Mouse (Mus musculus): ENCODE measurements at regions not wholly inside any gene's neighbourhood (a gene's known extent, or its start where the extent isn't known, plus 50 kb on each side); places are given as distances from the start of the nearest gene placed in this dataset.
A peak's percentile ranks its signal among the peaks of the same experiment; 100 is the strongest.
"Not testable (repeated sequence)": the region's sequence is repeated elsewhere in the genome, so short reads cannot be mapped to it uniquely, and the experiment has no call there.

- no peak for DNase-seq
These were observed 103.2 kb upstream of the Cep85l start for GRCm38 (mm10) chr10:53482919-53483318.

GRCm38 (mm10) chr10:53470200-53470599 lies 90.5 kb upstream of the Cep85l start:
- no peak for DNase-seq

GRCm38 (mm10) chr10:53469611-53470010 lies 89.9 kb upstream of the Cep85l start:
- no peak for DNase-seq

GRCm38 (mm10) chr10:53468293-53468545 lies 88.5 kb upstream of the Cep85l start:
- no peak for DNase-seq

DNA sequence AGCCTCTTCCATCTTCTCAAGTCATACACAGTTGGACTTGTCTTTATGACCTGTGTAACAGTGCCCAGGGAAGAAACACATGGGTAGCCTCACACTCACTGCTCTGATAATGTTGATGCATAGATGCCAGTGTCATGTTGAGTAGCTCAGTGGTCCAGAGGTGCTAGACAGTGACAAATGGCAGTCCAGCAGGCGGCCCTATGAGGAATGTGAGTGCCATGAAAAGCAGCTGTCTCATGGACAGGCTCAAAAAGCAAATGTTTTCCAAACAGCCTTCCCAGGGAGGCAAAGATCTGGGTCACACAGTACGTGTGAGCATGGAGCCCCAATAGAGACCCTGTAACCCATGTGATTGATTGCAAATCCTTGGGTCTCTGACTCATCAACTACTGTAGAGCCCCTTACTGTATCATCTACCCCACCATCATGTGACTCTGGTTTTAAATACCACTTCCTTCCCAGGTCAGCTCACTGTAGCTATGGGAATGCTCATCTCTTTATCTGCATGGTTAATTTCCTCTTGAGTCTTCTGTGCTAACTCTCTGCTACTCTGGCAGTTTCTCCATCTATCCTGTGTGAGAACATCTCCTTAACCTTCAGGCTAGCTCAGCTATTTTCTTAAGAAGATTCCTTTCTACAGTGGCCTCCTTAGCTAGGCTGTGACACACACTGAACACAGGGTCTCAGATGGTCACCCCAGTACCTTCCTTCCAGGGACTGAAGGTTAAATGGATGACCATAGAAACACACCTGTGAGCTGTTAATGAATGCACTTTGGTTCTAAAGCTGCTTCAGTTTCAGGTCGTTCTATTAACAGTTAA lies 87.9 kb upstream of the Cep85l start:
- DNase-seq: no peak

- no peak for DNase-seq
These were observed 87.1 kb upstream of the Cep85l start for GRCm38 (mm10) chr10:53466851-53467250.

GRCm38 (mm10) chr10:53466261-53466660 lies 86.5 kb upstream of the Cep85l start:
- no peak for DNase-seq

GRCm38 (mm10) chr10:53464581-53464980 lies 84.8 kb upstream of the Cep85l start:
- DNase-seq: no peak

DNA sequence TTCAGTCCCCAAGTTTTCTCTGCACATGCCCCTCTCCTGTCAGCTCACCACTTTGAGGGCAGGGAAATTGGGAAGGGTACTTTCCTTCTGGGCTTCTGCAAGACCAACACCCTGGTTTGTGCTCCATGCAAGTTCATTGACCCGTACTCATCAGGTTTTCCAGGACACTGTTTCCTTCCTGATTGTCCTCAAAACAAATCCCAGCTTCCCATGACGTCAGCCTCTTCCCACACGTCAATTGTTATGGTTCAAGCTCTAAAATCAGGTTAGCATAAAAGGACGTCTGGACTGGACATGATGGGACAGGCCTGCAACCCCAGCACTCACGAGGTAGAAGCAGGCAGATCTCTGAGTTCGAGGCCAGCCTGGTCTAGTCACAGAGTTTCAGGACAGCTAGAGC lies 84.3 kb upstream of the Cep85l start:
- DNase-seq: no peak

- no peak for DNase-seq
These were observed 83.7 kb upstream of the Cep85l start for GRCm38 (mm10) chr10:53463471-53463870.

DNA sequence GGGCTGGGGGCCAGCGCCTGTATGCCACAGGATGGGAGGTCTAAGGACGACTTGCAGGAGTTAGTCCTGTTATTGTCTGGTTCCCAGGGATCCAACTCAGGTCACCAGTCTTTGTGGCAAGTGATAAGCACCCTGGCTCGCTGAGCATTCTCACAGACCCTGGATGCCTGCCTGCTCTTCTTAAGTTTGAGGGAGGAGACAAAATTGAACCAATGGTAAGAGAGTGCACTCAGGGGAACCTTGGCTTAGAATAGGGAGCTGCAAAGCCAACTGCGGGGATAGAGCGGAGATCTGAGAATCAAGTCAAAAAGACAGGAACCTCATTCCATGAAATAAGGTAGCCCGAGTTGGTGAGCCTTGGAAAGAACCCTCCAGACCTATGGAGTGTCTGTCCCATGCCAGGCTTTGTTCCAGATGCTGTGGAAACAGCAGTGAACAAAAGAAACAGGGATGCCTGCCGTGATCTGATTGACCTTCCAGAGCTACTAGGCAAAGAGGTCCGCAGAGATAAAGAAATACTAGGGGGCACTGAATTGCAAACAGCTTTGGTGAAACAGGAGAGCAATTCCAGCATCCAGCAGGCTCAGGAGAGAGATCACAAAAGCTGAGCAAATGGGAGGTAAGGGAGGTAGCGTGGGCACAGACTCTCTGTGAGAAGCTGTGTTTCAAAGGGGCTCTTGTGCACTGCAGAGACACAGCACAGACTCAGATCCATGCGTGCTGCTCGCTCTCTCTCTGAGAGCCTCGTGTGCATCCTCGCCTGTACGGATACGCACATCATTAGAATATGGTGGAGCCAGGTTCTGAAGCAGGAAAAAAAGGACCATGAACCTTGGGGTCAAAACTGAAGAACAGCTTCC lies 82.9 kb upstream of the Cep85l start:
- DNase-seq: no peak

DNA sequence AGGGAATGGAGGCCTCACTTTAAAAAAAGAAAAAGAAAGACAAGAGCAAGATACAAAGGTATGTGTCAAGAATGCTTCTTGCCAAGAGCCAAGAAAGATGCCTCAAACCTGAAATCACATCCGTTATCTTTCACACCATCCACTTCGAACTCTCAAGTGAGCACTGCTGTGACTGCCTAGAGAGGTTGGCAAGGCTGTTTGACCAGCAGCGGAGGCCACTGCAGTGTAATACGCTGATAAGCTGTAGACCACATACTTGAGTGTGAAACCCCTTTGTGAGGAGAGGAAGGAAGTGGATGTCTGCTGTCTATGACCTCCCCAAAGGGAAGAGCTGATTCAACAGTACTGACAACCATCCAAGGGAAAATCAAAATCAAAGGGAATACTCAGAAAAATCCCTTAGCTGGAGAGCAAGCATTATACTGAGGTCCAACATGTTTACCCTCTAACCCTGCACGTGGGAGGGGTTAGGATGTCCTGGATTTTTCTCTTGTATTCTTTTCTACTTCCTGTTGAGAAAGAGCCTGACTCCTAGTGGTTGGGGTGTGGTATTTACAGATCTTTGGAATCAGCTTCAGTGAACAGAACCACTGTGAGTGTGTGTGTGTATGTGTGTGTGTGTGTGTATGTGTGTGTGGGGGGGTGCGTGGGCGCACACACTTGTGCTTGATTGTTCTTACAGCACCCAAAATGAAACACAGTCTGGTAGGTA lies 81.5 kb upstream of the Cep85l start:
- no peak for DNase-seq

GRCm38 (mm10) chr10:53459706-53460105 lies 80.0 kb upstream of the Cep85l start:
- DNase-seq: not testable (repeated sequence)

- DNase-seq: no peak
These were observed 76.4 kb upstream of the Cep85l start for GRCm38 (mm10) chr10:53456027-53456713.

- DNase-seq: no peak
These were observed 65.0 kb upstream of the Cep85l start for GRCm38 (mm10) chr10:53444789-53445188.

DNA sequence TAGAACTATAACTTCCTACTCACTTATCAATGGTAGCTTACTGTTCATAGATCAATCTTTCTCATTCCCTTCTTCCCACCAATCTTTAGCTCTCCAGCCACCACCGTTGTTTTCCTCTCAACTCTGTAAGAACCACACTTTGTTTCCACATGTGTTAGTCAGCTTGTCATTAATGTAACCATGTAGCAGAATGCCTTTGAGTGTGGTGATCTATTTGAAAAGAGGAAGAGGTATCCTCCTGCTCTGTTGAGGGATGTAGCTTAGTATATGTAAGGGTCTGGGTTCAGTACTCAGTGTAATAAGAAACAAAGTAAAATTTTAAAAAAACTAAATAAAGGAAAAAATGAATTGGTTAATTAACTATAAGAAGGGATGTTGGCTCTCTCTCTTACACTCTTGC lies 63.7 kb upstream of the Cep85l start:
- DNase-seq: no peak

DNA sequence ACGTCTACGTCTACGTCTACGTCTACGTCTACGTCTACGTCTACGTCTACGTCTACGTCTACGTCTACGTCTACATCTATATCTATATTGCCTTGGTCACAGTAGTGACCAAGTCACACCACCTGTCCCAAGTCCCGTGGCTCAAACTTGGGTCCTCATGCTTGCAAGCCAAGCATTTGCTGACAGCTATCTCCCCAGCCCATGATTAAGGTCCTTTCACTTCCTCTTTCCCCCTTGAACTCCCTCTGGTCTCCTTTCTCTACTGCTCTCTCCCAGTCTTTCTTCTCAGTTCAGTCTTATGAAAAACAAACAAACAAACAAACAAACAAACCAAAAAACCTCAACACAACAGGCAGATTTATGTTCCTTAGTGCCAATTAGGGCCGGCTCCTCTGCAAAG lies 63.2 kb upstream of the Cep85l start:
- no peak for DNase-seq

DNA sequence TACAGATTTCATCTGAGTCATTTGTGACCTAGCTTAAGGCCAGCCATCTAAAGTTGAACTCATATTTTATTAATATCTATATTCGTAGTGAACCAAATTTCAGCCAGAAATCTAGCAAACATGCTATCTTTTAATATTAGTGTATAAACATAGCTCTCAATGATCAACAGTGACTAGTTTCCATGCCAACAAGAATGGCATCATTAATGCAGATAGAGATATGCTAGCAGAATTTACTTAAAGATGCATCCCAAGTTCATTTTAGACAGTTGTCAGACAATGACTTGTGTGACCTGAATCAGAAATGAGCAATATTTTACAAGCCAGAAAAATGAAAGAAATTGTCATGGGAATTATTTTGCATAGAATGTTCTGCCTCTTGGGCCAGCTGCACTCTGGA lies 60.5 kb upstream of the Cep85l start:
- no peak for DNase-seq

DNA sequence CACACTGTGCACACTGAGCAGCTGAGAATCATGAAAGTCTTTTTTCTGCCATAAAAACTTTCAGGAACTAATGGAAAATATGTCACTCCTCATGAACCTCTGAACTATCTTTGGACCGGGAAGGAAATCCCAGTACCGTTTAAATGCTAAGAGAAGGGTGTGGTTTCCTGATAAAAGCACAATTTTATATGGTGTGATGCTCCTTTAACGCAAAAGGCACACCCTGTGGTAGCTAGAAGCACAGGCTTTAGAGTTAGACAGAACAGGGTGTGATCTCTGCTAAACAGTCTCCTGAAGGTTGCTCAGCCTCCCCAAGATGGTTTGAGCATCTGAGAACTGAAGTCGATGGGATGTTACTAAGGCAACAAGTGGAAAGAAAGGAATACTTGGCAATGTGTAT lies 58.6 kb upstream of the Cep85l start:
- no peak for DNase-seq

GRCm38 (mm10) chr10:53437724-53438123 lies 58.0 kb upstream of the Cep85l start:
- DNase-seq: no peak

GRCm38 (mm10) chr10:53436023-53436475 lies 56.3 kb upstream of the Cep85l start:
- DNase-seq: no peak

- peak; percentile 21 for DNase-seq
These were observed 55.6 kb upstream of the Cep85l start for GRCm38 (mm10) chr10:53435181-53435874.

All from right cerebral cortex, postnatal 25 days (tissue).